ENCODE assay signal across 9 mouse cellular contexts in the genomic region with DNA sequence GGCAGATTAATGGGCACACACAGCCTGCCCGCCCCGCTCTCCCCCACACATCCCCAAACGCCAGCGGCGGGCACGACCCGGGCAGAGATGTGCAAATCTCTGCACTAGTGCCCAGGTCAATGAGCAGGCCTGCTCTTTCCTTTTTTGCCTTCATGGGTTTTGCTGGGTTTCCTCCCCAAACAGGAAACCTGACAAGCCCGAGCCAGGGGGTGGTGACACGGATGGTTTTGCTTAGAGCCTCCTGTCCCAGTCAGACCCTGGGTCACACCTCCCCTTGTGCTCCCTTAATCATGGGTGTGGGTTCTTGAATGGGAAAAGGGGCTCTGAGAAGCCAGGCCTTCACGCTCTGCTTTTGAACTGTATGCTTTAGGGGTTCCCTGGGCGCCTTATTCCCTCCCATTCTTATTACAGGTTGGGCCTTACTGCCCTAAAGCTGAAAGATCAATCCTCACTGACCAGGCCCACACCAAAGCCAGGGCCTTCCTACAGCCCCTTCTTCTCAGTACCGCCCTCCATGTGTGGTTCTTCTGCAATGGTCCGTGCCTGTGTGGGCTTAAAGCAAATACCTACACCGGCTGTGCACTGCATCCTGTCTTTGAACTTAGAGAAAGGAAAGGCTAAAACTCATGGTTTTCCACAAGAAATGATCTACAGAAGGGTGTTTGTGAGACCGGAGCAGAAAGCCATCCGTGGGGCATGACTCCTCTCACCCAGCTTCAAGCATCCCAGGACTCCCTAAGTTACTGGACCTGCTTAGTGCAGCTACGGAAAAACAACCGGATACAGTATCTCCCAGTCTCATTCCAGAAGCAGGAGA. TPM values are rescaled to one million over a fixed set of nuclear protein-coding genes. Genes with fewer than 3 reads are reported as not detected.
DNase-seq lines count a peak whose midpoint lies in the region; ATAC-seq and TF ChIP-seq lines count a peak whose summit lies in the region.
"Had no signal": no experiment of that assay in that cellular context is flagged by ENCODE, and none has a peak within 500 bp of the region (broad histone marks: within the 10 kb centered on the region; RNA-seq: fewer than 3 reads in every experiment).

No protein-coding gene starts in this region.

- peaks cover 99% of the 10 kb centered on the region for H3K27me3 ChIP-seq in liver, embryonic 11.5 days (replicated peaks; ENCODE audit: control insufficient read depth, insufficient read depth, low read length)
- H3K27me3 ChIP-seq in neural tube, embryonic 13.5 days: no peaks in the 10 kb centered on the region

- H3K27ac ChIP-seq in liver, embryonic 11.5 days (ENCODE audit: low read depth, low read length): no peak overlapping the region
- H3K27ac ChIP-seq in embryonic fibroblast, embryonic 13.5 days (ENCODE audit: insufficient read depth, low read length): no peak overlapping the region; the same call in 1 of the 2 replicates
- peak overlapping the region; percentile 100 for H3K27ac ChIP-seq in neural tube, embryonic 13.5 days (replicated peaks)

- DNase-seq in liver, embryonic 11.5 days (ENCODE audit: low spot score): no peak
- no peak for DNase-seq in liver
- DNase-seq in kidney, postnatal 10 days: peak; percentile 35
- no peak for DNase-seq in cerebellum, adult 9-11 months
- no peak for DNase-seq in left cerebral cortex, postnatal 10 days (ENCODE audit: extremely low spot score in 1 of 2, low spot score in 2 of 2)
- no peak for DNase-seq in gastrocnemius, postnatal 10 days

- intact Hi-C loops in left cerebral cortex, postnatal 10 days (cut with DNase I): no loop called here

- TF ChIP-seq POLR2A in embryonic fibroblast, embryonic 13.5 days (IDR thresholded peaks at IDR 0.05; ENCODE audit: low read depth, low read length): no peak

- H3K4me1 ChIP-seq in liver, embryonic 11.5 days (replicated peaks; ENCODE audit: control insufficient read depth, insufficient read depth, low read length): no peaks in the 10 kb centered on the region; the same call in none of the 2 replicates
- H3K4me1 ChIP-seq in embryonic fibroblast, embryonic 13.5 days (ENCODE audit: control insufficient read depth, insufficient read depth, low read length): no peaks in the 10 kb centered on the region
- peaks cover 76% of the 10 kb centered on the region for H3K4me1 ChIP-seq in neural tube, embryonic 13.5 days (replicated peaks)

- no peak for TF ChIP-seq CTCF in embryonic fibroblast, embryonic 13.5 days (IDR thresholded peaks at IDR 0.05; ENCODE audit: borderline replicate concordance, insufficient read depth, low read length)

- no peaks in the 10 kb centered on the region for H3K36me3 ChIP-seq in liver, embryonic 11.5 days (ENCODE audit: control insufficient read depth, insufficient read depth, low read length)
- peaks cover 25% of the 10 kb centered on the region for H3K36me3 ChIP-seq in neural tube, embryonic 13.5 days

- WGBS in liver, embryonic 11.5 days: 8% methylated on average over 18 of the region's 18 CpGs
- 4% methylated on average over 18 of the region's 18 CpGs for WGBS in neural tube, embryonic 13.5 days

- H3K4me3 ChIP-seq in liver, embryonic 11.5 days (ENCODE audit: low read depth, low read length): peak overlapping the region; percentile 11
- peak overlapping the region; percentile 33 for H3K4me3 ChIP-seq in embryonic fibroblast, embryonic 13.5 days (ENCODE audit: insufficient read depth, low read length)
- peak overlapping the region; percentile 96 for H3K4me3 ChIP-seq in neural tube, embryonic 13.5 days

- H3K4me2 ChIP-seq in liver, embryonic 11.5 days: peak overlapping the region; percentile 49
- H3K4me2 ChIP-seq in neural tube, embryonic 13.5 days: peak overlapping the region; percentile 97

- no peak for ATAC-seq in liver, embryonic 11.5 days (replicated peaks; ENCODE audit: low FRiP score)
- ATAC-seq in neural tube, embryonic 13.5 days (ENCODE audit: low read depth): no peak
- ATAC-seq: inflammation-experienced regulatory T-cells, adult 6 months had no signal

- H3K9ac ChIP-seq in liver, embryonic 11.5 days (ENCODE audit: low read depth, low read length): no peak overlapping the region
- peak overlapping the region; percentile 100 for H3K9ac ChIP-seq in neural tube, embryonic 13.5 days

- H3K9me3 ChIP-seq in liver, embryonic 11.5 days (ENCODE audit: control insufficient read depth, low read length): no peaks in the 10 kb centered on the region
- no peaks in the 10 kb centered on the region for H3K9me3 ChIP-seq in neural tube, embryonic 13.5 days

RNA-seq across cellular contexts. Expression of gene Hoxa6, which starts 0.6 kb away (rescaled TPM):
- polyA plus RNA-seq in liver, embryonic 11.5 days (2014; fragmentation: Nextera tagmentation; extraction: Ambion mirVana): 0.45 and 0.71 TPM in 2 replicates
- 2.8 and 4.2 TPM in 2 replicates for polyA plus RNA-seq in embryonic fibroblast, embryonic 13.5 days (2011; ENCODE audit: insufficient read length, low read depth, missing spikeins)
- polyA plus RNA-seq in neural tube, embryonic 13.5 days (2015; fragmentation: Nextera tagmentation; extraction: Ambion mirVana): 20.3 and 25.8 TPM in 2 replicates
- total RNA-seq in left cerebral cortex, postnatal 10 days (2021): not detected
- total RNA-seq in gastrocnemius, postnatal 10 days (2021): 1 to 10 TPM; 1.6 to 2.2 TPM
- polyA plus RNA-seq: inflammation-experienced regulatory T-cells, adult 6 months had no signal

RNA-seq across cellular contexts. Expression of gene Hoxa3, which starts 4.1 kb away (rescaled TPM):
- 2.8 and 2.9 TPM in 2 replicates for polyA plus RNA-seq in liver, embryonic 11.5 days (2014; fragmentation: Nextera tagmentation; extraction: Ambion mirVana)
- 10.2 and 13.5 TPM in 2 replicates for polyA plus RNA-seq in embryonic fibroblast, embryonic 13.5 days (2011; ENCODE audit: insufficient read length, low read depth, missing spikeins)
- 13.9 and 16.4 TPM in 2 replicates for polyA plus RNA-seq in neural tube, embryonic 13.5 days (2015; fragmentation: Nextera tagmentation; extraction: Ambion mirVana)
- not detected for total RNA-seq in left cerebral cortex, postnatal 10 days (2021)
- total RNA-seq in gastrocnemius, postnatal 10 days (2021): 1 to 10 TPM; 2.0 to 5.0 TPM
- polyA plus RNA-seq: inflammation-experienced regulatory T-cells, adult 6 months had no signal

RNA-seq across cellular contexts. Expression of gene Gm28308, which starts 4.1 kb away (rescaled TPM):
- not detected in 2 replicates for polyA plus RNA-seq in liver, embryonic 11.5 days (2014; fragmentation: Nextera tagmentation; extraction: Ambion mirVana)
- 0.89 TPM in 1 of 2 replicates, not detected in the other for polyA plus RNA-seq in embryonic fibroblast, embryonic 13.5 days (2011; ENCODE audit: insufficient read length, low read depth, missing spikeins)
- polyA plus RNA-seq in neural tube, embryonic 13.5 days (2015; fragmentation: Nextera tagmentation; extraction: Ambion mirVana): not detected in 2 replicates
- not detected for total RNA-seq in left cerebral cortex, postnatal 10 days (2021)
- not detected for total RNA-seq in gastrocnemius, postnatal 10 days (2021)
- polyA plus RNA-seq: inflammation-experienced regulatory T-cells, adult 6 months had no signal

RNA-seq across cellular contexts. Expression of gene Hoxa5, which starts 4.7 kb away (rescaled TPM):
- polyA plus RNA-seq in liver, embryonic 11.5 days (2014; fragmentation: Nextera tagmentation; extraction: Ambion mirVana): 8.0 and 9.7 TPM in 2 replicates
- polyA plus RNA-seq in embryonic fibroblast, embryonic 13.5 days (2011; ENCODE audit: insufficient read length, low read depth, missing spikeins): 11.9 and 18.6 TPM in 2 replicates
- polyA plus RNA-seq in neural tube, embryonic 13.5 days (2015; fragmentation: Nextera tagmentation; extraction: Ambion mirVana): 44.7 and 66.8 TPM in 2 replicates
- not detected for total RNA-seq in left cerebral cortex, postnatal 10 days (2021)
- 1 to 10 TPM; 2.6 to 3.7 TPM for total RNA-seq in gastrocnemius, postnatal 10 days (2021)
- polyA plus RNA-seq: inflammation-experienced regulatory T-cells, adult 6 months had no signal

RNA-seq across cellular contexts. Expression of gene Hoxa7, which starts 12.6 kb away (rescaled TPM):
- polyA plus RNA-seq in liver, embryonic 11.5 days (2014; fragmentation: Nextera tagmentation; extraction: Ambion mirVana): 2.7 and 3.1 TPM in 2 replicates
- polyA plus RNA-seq in embryonic fibroblast, embryonic 13.5 days (2011; ENCODE audit: insufficient read length, low read depth, missing spikeins): 15.8 and 21.6 TPM in 2 replicates
- polyA plus RNA-seq in neural tube, embryonic 13.5 days (2015; fragmentation: Nextera tagmentation; extraction: Ambion mirVana): 117 and 125 TPM in 2 replicates
- total RNA-seq in left cerebral cortex, postnatal 10 days (2021): not detected
- total RNA-seq in gastrocnemius, postnatal 10 days (2021): 1 to 10 TPM; 9.4 to 9.7 TPM
- polyA plus RNA-seq: inflammation-experienced regulatory T-cells, adult 6 months had no signal

Comparison
In these comparisons a context has a peak if more than half of its experiments do, and no peak if none do; other contexts are left out.
1. H3K4me3 ChIP-seq: peak in every context shown above with its lines; median percentile 96 in neural tube, embryonic 13.5 days; 33 in embryonic fibroblast, embryonic 13.5 days; 11 in liver, embryonic 11.5 days.